Mouse (Mus musculus) NIH3T3 (cell line): ENCODE measurements around the gene Ypel2.
A peak's percentile ranks its signal among the peaks of the same experiment; 100 is the strongest.

Experiments used
- DNase-seq: peaks from one replicate; pipeline ENCODE4 v3.0.0-alpha.2; 2012; ENCODE audit warnings: low read depth

Gene Ypel2

GRCm38 (mm10) chr11:86895567-86895966, 97.9 kb downstream of the Ypel2 start:
- peak; percentile 29 for DNase-seq

- no peak for DNase-seq
Observed at GRCm38 (mm10) chr11:86895156-86895555, 98.4 kb downstream of the Ypel2 start.

DNA sequence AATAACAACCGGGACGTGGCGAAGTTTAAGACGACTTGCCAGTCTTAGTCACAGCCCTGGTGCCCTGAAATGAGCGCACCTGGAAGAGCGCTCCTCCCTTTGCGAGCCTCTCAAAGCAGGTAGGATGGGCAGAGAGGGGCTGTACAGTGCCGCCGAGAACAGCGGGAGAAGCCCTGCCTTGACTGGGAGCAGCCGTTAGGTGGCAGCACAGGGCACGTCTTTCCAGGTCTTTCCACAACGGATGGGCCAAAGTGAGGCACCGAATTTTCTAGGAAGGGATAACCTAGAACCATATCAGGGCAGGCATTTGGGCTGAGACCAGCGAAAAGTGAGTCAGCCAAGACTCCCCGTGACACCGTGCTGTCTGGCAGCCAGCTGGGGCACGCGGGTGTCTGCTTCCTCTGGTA, 99.3 kb downstream of the Ypel2 start:
- DNase-seq: peak; percentile 87

DNA sequence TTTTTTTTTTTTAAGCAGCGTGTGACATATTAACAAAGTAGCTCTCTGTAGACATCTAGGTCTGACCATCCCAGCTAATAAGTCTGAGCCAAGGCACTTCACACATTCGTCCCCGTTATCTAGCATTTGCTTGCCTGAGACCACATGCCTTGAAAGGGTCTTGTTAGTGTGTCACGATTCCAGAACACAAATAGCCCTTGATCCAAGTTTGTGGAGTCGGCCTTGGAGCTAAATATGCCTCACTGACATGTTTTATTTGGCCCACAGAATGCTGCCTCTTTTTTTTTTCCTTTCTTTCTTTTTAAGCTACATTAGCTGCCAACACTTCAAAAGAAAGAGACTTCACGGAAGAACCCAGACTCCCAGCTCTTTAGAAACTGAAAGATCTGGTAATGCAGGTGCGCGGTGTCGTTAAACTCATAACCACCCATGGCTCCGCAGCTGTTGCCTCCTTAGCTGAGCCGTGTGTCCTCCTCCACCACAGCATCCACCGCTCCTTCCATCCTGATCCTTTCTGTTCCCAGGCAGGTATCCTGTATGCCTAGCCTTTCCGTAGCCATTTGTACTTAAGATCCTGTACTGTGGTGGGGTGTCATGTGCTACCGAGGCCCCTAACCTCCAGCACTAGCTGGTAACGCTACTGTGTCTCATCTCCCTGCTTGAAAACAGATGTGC, 100.4 kb downstream of the Ypel2 start:
- no peak for DNase-seq
